Mouse (Mus musculus) heart, embryonic 13.5 days (tissue): Measurements from ENCODE around the gene Gfer. TPM values are rescaled to one million over a fixed set of nuclear protein-coding genes. Genes with fewer than 3 reads are reported as not detected.
A peak's percentile ranks its signal among the peaks of the same experiment; 100 is the strongest.
"Not testable (repeated sequence)": the region's sequence is repeated elsewhere in the genome, so short reads cannot be mapped to it uniquely, and the experiment has no call there.

ENCODE experiments used
- ATAC-seq: fragments of 200-750 bp; cut with Nextera tagmentation; 2 replicates; pipeline ENCODE4 v1.8.0; 2017; ENCODE audit warnings: moderate TSS enrichment; ENCODE audit not compliant: insufficient number of reproducible peaks, low FRiP score, low TSS enrichment; ENCODE audit errors: extremely low read depth
- H3K27ac ChIP-seq: fragments of 300-500 bp; sonication (generic); replicated peaks from 2 replicates; pipeline ENCODE4 v1.5.1; 2015; ENCODE audit warnings: moderate library complexity, mild to moderate bottlenecking, inconsistent platforms
- H3K27me3 ChIP-seq: fragments of 300-500 bp; sonication (generic); replicated peaks from 2 replicates; pipeline ENCODE4 v1.6.1; 2015; ENCODE audit warnings: mild to moderate bottlenecking, inconsistent platforms
- H3K36me3 ChIP-seq: fragments of 300-500 bp; sonication (generic); 2 replicates; pipeline ENCODE4 v1.6.1; 2015; ENCODE audit warnings: mild to moderate bottlenecking, inconsistent platforms
- H3K4me1 ChIP-seq: fragments of 300-500 bp; sonication (generic); 2 replicates; pipeline ENCODE4 v1.6.1; 2015; ENCODE audit warnings: inconsistent platforms
- H3K4me2 ChIP-seq: fragments of 300-500 bp; sonication (generic); 2 replicates; pipeline ENCODE4 v1.6.1; 2015; ENCODE audit warnings: inconsistent platforms, mild to moderate bottlenecking, moderate library complexity
- H3K4me3 ChIP-seq: fragments of 300-500 bp; sonication (generic); 2 replicates; pipeline ENCODE4 v1.5.1; 2015; ENCODE audit warnings: moderate library complexity, mild to moderate bottlenecking, inconsistent platforms
- H3K9ac ChIP-seq: fragments of 300-500 bp; sonication (generic); 2 replicates; pipeline ENCODE4 v1.6.1; 2015; ENCODE audit warnings: inconsistent platforms, mild to moderate bottlenecking, moderate library complexity
- H3K9me3 ChIP-seq: fragments of 300-500 bp; sonication (generic); 2 replicates; pipeline ENCODE4 v1.6.1; 2016; ENCODE audit warnings: inconsistent platforms
- WGBS: fragments of 180-500 bp; shearing (Covaris S2); methylation state at CpG from one replicate; pipeline ENCODE4 v1.1.7; 2015; ENCODE audit warnings: mixed read lengths; 5-methylcytosine and 5-hydroxymethylcytosine counted together
- polyA plus RNA-seq: library from polyadenylated mRNA; unstranded; fragments of >200 nt; fragmentation: Nextera tagmentation; extraction: Ambion mirVana; gene quantifications from 2 replicates; pipeline ENCODE4 v1.2.1, GENCODE M21; 2015

Gfer gene
- polyA plus RNA-seq, 1 experiment from 2014 or later: 31.9 TPM

GRCm38 (mm10) chr17:24667416-24667815 is 28.5 kb downstream of the Gfer start:
- H3K4me2 ChIP-seq: no peak overlapping the region
- H3K27ac ChIP-seq: no peak overlapping the region
- ATAC-seq: no peak
- H3K9ac ChIP-seq: no peak overlapping the region
- H3K4me1 ChIP-seq: peaks cover 31% of the 10 kb centered on the region
- WGBS: 22% methylated on average over 6 of the region's 6 CpGs
- no peaks in the 10 kb centered on the region for H3K9me3 ChIP-seq
- no peak overlapping the region for H3K4me3 ChIP-seq
- peaks cover 11% of the 10 kb centered on the region for H3K27me3 ChIP-seq
- no peaks in the 10 kb centered on the region for H3K36me3 ChIP-seq

GRCm38 (mm10) chr17:24667011-24667410 is 28.9 kb downstream of the Gfer start:
- H3K4me2 ChIP-seq, ATAC-seq, H3K36me3 ChIP-seq, H3K9ac ChIP-seq, H3K9me3 ChIP-seq, H3K27ac ChIP-seq, H3K4me3 ChIP-seq: not testable (repeated sequence)
- H3K27me3 ChIP-seq: peaks cover 14% of the 10 kb centered on the region
- peaks cover 27% of the 10 kb centered on the region for H3K4me1 ChIP-seq
- WGBS: 61% methylated on average over 7 of the region's 7 CpGs

DNA sequence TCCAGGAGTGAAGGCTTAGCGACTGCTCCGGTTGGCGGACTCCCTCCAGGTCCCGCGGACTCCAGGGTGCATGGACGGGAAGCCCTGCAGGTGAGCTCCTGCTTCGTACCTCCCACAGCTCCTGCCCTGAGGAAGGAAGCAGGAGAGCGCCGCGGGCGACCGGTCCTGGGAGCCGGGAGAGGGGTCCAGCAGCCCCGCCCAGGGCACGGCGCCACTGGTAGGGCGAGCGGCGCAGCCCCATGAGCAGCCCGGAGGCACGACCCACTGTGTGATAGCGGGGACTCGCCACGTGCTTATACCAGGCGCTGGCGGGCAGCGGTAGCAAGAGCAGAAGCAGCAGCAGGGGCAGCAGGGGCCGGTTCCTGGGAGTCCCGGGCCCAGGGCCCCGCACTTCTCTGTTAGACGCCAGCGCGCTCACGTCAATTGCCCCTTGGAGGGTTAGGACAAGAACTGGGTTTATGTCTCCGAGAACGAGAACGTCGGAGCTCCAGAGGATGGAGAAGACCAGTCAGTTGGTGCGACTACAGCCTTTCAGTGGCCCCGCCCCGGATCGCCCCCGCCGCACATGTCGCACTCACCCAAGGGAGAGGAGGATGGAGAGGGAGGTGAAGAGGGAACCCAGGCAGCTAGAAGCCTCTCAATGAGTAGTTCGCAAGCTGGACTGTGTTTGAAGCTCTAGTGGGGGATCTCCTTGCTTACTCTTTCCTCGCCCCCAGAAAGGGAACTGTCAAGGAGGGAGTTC is 37.8 kb downstream of the Gfer start, which contains the start of gene Npw:
Npw (minus strand) TSS at position 441 of the 742 bp plus-strand sequence.
- H3K9me3 ChIP-seq: no peaks in the 10 kb centered on the region
- 2% methylated on average over 47 of the region's 47 CpGs for WGBS
- ATAC-seq: no peak

GRCm38 (mm10) chr17:24654969-24655368 is 41.0 kb downstream of the Gfer start:
- no peak for ATAC-seq
- H3K27ac ChIP-seq: no peak overlapping the region
- H3K9ac ChIP-seq: no peak overlapping the region
- peaks cover 22% of the 10 kb centered on the region for H3K4me1 ChIP-seq
- no peaks in the 10 kb centered on the region for H3K36me3 ChIP-seq
- no peak overlapping the region for H3K4me2 ChIP-seq
- 77% methylated on average over 4 of the region's 4 CpGs for WGBS
- H3K4me3 ChIP-seq: no peak overlapping the region
- no peaks in the 10 kb centered on the region for H3K9me3 ChIP-seq
- H3K27me3 ChIP-seq: peaks cover 67% of the 10 kb centered on the region

More for the DNA sequence above, 37.8 kb downstream of the Gfer start, which contains the start of gene Npw:
- Histone ChIP-seq H3K4me3 (peak within 1 kb of the TSS; percentile 49), H3K4me2 (peak within 1 kb of the TSS; percentile 72), H3K27ac (no peak within 1 kb of the TSS), H3K9ac (peak within 1 kb of the TSS; percentile 63), H3K4me1 (peaks cover 18% of the 10 kb centered on the region), H3K36me3 (no peaks in the 10 kb centered on the region), H3K27me3 (peaks cover 73% of the 10 kb centered on the region)

DNA sequence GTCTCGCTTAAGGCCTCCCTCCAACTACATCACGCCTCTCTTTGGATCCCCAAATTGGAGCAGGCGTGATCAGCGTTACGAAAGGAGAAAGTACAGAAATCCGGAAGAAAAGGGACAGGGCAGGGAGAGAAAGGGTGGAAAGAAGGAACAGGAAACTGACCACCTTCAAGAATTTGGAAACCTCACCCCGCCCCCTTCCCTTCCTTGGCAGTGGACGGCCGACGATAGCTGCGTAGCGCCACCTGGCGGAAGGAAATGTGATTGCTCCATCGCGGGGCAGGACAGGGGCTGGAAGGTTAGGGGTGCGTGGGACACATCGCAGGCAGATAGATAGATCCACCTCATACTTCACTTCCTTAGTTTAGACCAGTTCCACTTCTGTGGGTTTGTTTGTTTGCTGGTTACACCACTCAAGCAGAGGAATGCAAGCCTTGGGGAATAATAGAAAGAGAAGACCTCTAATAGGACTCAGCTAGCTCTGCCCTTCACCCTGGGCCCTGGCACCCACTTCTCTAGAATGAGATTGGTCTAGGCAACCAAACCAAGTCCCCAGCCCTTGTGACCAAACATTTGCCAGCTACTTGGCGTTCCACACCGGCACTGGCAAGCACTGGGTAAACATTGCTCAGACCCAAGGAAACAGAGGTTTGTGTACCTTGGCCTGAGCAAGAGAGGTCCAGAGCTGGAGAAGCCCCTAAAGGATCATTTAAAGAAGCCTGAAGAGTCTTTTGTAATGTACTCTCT is 41.8 kb downstream of the Gfer start:
- H3K27ac ChIP-seq: no peak overlapping the region
- H3K4me1 ChIP-seq: peaks cover 29% of the 10 kb centered on the region
- H3K4me3 ChIP-seq: peak overlapping the region; percentile 44
- H3K9ac ChIP-seq: peak overlapping the region; percentile 69
- no peaks in the 10 kb centered on the region for H3K36me3 ChIP-seq
- no peaks in the 10 kb centered on the region for H3K9me3 ChIP-seq
- peaks cover 67% of the 10 kb centered on the region for H3K27me3 ChIP-seq
- peak overlapping the region; percentile 69 for H3K4me2 ChIP-seq
- 3% methylated on average over 17 of the region's 19 CpGs for WGBS
- no peak for ATAC-seq

GRCm38 (mm10) chr17:24651835-24652234 is 44.1 kb downstream of the Gfer start:
- peaks cover 59% of the 10 kb centered on the region for H3K27me3 ChIP-seq
- H3K4me2 ChIP-seq: no peak overlapping the region
- no peak for ATAC-seq
- peaks cover 30% of the 10 kb centered on the region for H3K4me1 ChIP-seq
- no peak overlapping the region for H3K27ac ChIP-seq
- H3K9ac ChIP-seq: no peak overlapping the region
- H3K36me3 ChIP-seq: no peaks in the 10 kb centered on the region
- H3K4me3 ChIP-seq: no peak overlapping the region
- WGBS: 54% methylated on average over 3 of the region's 3 CpGs
- no peaks in the 10 kb centered on the region for H3K9me3 ChIP-seq

DNA sequence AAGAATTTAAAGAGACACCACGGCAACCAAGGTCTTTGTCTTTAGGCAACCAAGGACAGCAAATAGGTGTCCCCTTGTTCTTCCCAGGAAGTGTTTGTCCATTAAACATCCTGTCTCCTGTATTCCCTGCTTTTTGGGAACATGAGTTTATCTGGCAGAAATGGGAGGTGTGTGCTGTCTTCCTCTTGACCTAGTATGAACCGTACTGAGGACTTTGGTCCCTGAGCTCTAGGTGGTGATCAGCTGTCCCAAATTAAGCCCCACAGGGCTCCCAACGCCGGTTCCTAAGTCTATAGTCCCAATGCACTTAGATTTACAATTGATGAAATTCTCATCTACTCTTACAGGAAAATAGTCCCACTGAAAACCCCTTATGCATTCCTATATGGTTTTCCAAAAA is 45.2 kb downstream of the Gfer start:
- peak overlapping the region; percentile 94; the same call in 1 of the 2 replicates for H3K9ac ChIP-seq
- H3K27me3 ChIP-seq: peaks cover 48% of the 10 kb centered on the region
- no peaks in the 10 kb centered on the region for H3K9me3 ChIP-seq
- H3K27ac ChIP-seq: no peak overlapping the region; the same call in 1 of the 2 replicates
- 66% methylated on average over 4 of the region's 4 CpGs for WGBS
- ATAC-seq: no peak
- H3K4me2 ChIP-seq: peak overlapping the region; percentile 98
- no peaks in the 10 kb centered on the region for H3K36me3 ChIP-seq
- peak overlapping the region; percentile 74; the same call in 1 of the 2 replicates for H3K4me3 ChIP-seq
- peaks cover 35% of the 10 kb centered on the region for H3K4me1 ChIP-seq

- H3K9me3 ChIP-seq: no peaks in the 10 kb centered on the region
- peaks cover 41% of the 10 kb centered on the region for H3K4me1 ChIP-seq
- H3K4me3 ChIP-seq: peak within 1 kb of the TSS; percentile 74
- peak within 1 kb of the TSS; percentile 72 for H3K27ac ChIP-seq
- H3K36me3 ChIP-seq: no peaks in the 10 kb centered on the region
- ATAC-seq: no peak
- peaks cover 46% of the 10 kb centered on the region for H3K27me3 ChIP-seq
- peak within 1 kb of the TSS; percentile 94 for H3K9ac ChIP-seq
- WGBS: 1% methylated on average over 30 of the region's 41 CpGs
- peak within 1 kb of the TSS; percentile 98 for H3K4me2 ChIP-seq
These were observed 45.8 kb downstream of the Gfer start, which contains the start of gene Slc9a3r2 for GRCm38 (mm10) chr17:24650070-24650616. TSS of gene Slc9a3r2 (minus strand) at chr17:24650327.

DNA sequence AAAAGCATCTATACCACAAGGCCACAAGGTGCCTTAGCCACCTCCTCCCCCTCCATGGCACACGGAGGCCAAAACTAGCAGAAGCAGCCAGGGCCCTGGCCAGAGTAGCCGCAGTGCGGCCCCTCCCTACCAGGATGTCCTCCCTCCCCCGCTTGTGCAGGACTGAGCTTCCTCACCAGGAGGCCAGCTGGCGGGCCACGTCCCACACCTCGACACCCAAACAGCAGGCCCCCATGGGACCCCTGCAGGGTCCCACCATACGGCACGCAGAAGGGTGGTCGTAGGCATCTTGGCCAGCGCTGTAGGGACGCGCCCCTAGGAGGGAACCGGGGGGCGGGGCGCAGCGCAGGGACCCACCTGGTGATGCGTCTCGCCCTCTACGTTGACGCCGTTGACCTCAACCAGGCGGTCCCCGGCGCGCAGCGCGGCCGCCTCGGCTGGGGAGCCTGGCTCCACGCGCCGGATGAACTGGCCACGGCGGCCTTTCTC is 46.3 kb downstream of the Gfer start:
- Histone ChIP-seq H3K4me1 (peaks cover 47% of the 10 kb centered on the region), H3K4me2 (peak overlapping the region; percentile 98), H3K27ac (peak overlapping the region; percentile 72), H3K4me3 (peak overlapping the region; percentile 74), H3K36me3 (no peaks in the 10 kb centered on the region), H3K9ac (peak overlapping the region; percentile 94), H3K9me3 (no peaks in the 10 kb centered on the region), H3K27me3 (peaks cover 42% of the 10 kb centered on the region)
- WGBS: 2% methylated on average over 35 of the region's 35 CpGs
- ATAC-seq: no peak

GRCm38 (mm10) chr17:24648731-24649377 is 47.1 kb downstream of the Gfer start:
- WGBS: 72% methylated on average over 10 of the region's 10 CpGs
- peak overlapping the region; percentile 74 for H3K4me3 ChIP-seq
- H3K27ac ChIP-seq: peak overlapping the region; percentile 72; the same call in 1 of the 2 replicates
- peaks cover 39% of the 10 kb centered on the region for H3K27me3 ChIP-seq
- peak overlapping the region; percentile 94 for H3K9ac ChIP-seq
- no peaks in the 10 kb centered on the region for H3K36me3 ChIP-seq
- no peaks in the 10 kb centered on the region for H3K9me3 ChIP-seq
- H3K4me2 ChIP-seq: peak overlapping the region; percentile 98
- peaks cover 54% of the 10 kb centered on the region for H3K4me1 ChIP-seq
- ATAC-seq: no peak
